Mouse (Mus musculus): ENCODE measurements around the gene Dnajc13. TPM values are rescaled to one million over a fixed set of nuclear protein-coding genes. Genes with fewer than 3 reads are reported as not detected.

The Dnajc13 gene
- total and polyA plus RNA-seq, 3 experiments = 24.1 to 59.0 (median 31.1) TPM

DNA sequence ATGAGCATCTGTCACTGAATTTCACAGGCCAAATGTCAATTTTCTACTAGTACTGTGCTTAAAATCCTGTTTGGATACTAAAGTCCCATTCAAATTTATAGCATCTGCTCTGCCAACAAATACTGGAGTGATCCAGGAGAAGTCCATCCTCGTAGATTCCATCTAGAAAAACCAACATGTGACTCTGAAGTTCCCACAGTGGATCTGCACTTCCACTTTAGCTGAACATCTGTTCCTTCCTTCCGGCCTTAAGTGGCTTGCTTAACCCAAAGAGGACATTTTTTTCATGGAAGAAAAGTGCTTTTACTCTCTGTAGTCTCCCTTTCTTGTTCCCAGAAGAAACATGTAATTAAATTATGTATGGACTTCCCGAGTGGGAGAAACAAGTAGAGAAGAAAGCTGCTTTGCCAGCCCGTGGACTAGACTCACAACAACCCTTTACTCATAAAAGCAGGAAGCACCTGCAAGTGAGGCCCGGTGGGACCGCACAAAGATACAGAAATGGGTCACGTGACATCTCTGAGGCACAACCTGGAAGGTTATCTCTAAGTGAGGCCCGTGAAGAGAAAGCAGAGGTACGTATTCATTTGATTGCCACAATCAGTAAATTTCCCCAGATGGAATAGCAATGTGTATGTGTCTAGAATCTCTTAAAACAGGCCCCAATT, 18.8 kb downstream of the Dnajc13 start:
- TF ChIP-seq ZMIZ1 (IDR thresholded peaks at IDR 0.05; ENCODE audit: low read depth, low read length) (no peak), USF1 (IDR thresholded peaks at IDR 0.05; ENCODE audit: low read depth, low read length) (0 out of 2 replicates have a peak, but pooled peaks have one; percentile 27)
- no peaks in the 10 kb centered on the region for H3K4me1 ChIP-seq (ENCODE audit: control insufficient read depth in 1 of 2, insufficient read depth in 2 of 2, low read length in 2 of 2)
- H3K27ac ChIP-seq (ENCODE audit: control insufficient read depth, low read depth, low read length) = no peak overlapping the region
- DNase-seq (ENCODE audit: low read depth, low spot score) = no peak
- no peaks in the 10 kb centered on the region for H3K27me3 ChIP-seq (ENCODE audit: control insufficient read depth in 1 of 2, insufficient read depth in 2 of 2, low read length in 2 of 2)
- peaks cover 0 to 8% of the 10 kb centered on the region in 2 experiments; a peak in 2 of 4 replicates for H3K36me3 ChIP-seq (ENCODE audit: control insufficient read depth in 1 of 2, insufficient read depth in 2 of 2, low read length in 2 of 2)
- 0 out of 2 replicates have a peak, but pooled peaks cover 2% of the 10 kb centered on the region for H3K79me2 ChIP-seq (ENCODE audit: control insufficient read depth, insufficient read depth, low read length, poor library complexity)
- H3K9me3 ChIP-seq (replicated peaks; ENCODE audit: insufficient read depth, low read length) = no peaks in the 10 kb centered on the region
- H3K4me3 ChIP-seq (ENCODE audit: control insufficient read depth in 1 of 2, insufficient read depth in 1 of 2, low read depth in 2 of 2, low read length in 2 of 2) = no peak overlapping the region
- H3K9ac ChIP-seq (ENCODE audit: control insufficient read depth, low read depth, low read length, poor library complexity, severe bottlenecking) = no peak overlapping the region

DNA sequence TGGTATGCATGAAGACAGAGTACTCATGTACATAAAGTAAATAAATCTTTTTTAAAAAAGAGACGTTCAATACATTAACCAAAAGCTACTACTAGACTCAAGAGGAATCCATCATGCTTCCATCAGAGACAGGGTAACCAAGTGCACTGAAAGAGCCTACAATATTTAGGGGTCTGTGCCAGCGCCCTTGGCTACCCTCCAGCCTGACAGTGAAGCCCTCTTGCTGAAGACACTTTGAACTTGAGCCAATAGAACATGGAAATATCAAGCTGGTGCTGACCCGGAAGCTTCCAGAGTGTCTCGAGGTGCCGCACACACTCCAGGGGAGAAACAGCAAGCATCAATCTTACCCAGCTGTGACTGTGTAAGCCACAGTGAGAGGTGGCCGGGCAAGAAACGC, 22.6 kb downstream of the Dnajc13 start:
- no peak overlapping the region for H3K27ac ChIP-seq (ENCODE audit: control insufficient read depth, low read depth, low read length)
- no peak overlapping the region for H3K4me3 ChIP-seq (ENCODE audit: control insufficient read depth in 1 of 2, insufficient read depth in 1 of 2, low read depth in 2 of 2, low read length in 2 of 2)
- no peaks in the 10 kb centered on the region for H3K4me1 ChIP-seq (ENCODE audit: control insufficient read depth in 1 of 2, insufficient read depth in 2 of 2, low read length in 2 of 2)
- no peaks in the 10 kb centered on the region for H3K9me3 ChIP-seq (replicated peaks; ENCODE audit: insufficient read depth, low read length)
- DNase-seq (ENCODE audit: low read depth, low spot score) = no peak
- TF ChIP-seq MYC (IDR thresholded peaks at IDR 0.05; ENCODE audit: low read depth, low read length) (no peak), HCFC1 (IDR thresholded peaks at IDR 0.05; ENCODE audit: low read depth, low read length) (no peak), ZMIZ1 (IDR thresholded peaks at IDR 0.05; ENCODE audit: low read depth, low read length) (no peak), ZKSCAN1 (IDR thresholded peaks at IDR 0.05; ENCODE audit: low read depth, low read length) (no peak), GATA1 (IDR thresholded peaks at IDR 0.05; ENCODE audit: low read depth, low read length) (no peak), CHD2 (IDR thresholded peaks at IDR 0.05; ENCODE audit: low read length) (no peak), SIN3A (IDR thresholded peaks at IDR 0.05; ENCODE audit: low read length) (no peak), NRF1 (IDR thresholded peaks at IDR 0.05; ENCODE audit: insufficient read depth, low read depth, low read length, poor library complexity, severe bottlenecking) (no peak), TBP (IDR thresholded peaks at IDR 0.05; ENCODE audit: low read depth, low read length) (no peak), RAD21 (IDR thresholded peaks at IDR 0.05; ENCODE audit: low read depth, low read length) (no peak), MYB (IDR thresholded peaks at IDR 0.05; ENCODE audit: low read depth, low read length) (no peak), ELF1 (IDR thresholded peaks at IDR 0.05; ENCODE audit: low read depth, low read length) (no peak), MAX (IDR thresholded peaks at IDR 0.05; ENCODE audit: low read length) (no peak), ETS1 (IDR thresholded peaks at IDR 0.05; ENCODE audit: low read depth, low read length) (no peak)
- no peak overlapping the region for H3K9ac ChIP-seq (ENCODE audit: control insufficient read depth, low read depth, low read length, poor library complexity, severe bottlenecking)
- H3K36me3 ChIP-seq (ENCODE audit: control insufficient read depth in 1 of 2, insufficient read depth in 2 of 2, low read length in 2 of 2) = peaks cover 0 to 7% of the 10 kb centered on the region in 2 experiments; a peak in 2 of 4 replicates
- H3K79me2 ChIP-seq (ENCODE audit: control insufficient read depth, insufficient read depth, low read length, poor library complexity) = no peaks in the 10 kb centered on the region
- no peaks in the 10 kb centered on the region for H3K27me3 ChIP-seq (ENCODE audit: control insufficient read depth in 1 of 2, insufficient read depth in 2 of 2, low read length in 2 of 2)
